Mouse (Mus musculus) limb, embryonic 15.5 days (tissue): ENCODE measurements around the gene Tulp4. TPM values are rescaled to one million over a fixed set of nuclear protein-coding genes. Genes with fewer than 3 reads are reported as not detected.

ENCODE experiments used
- ATAC-seq: fragments of 200-750 bp; cut with Nextera tagmentation; 2 replicates; pipeline ENCODE4 v1.8.0; 2017; ENCODE audit warnings: low read depth, moderate TSS enrichment; ENCODE audit not compliant: insufficient number of reproducible peaks, low FRiP score, low TSS enrichment
- H3K27ac ChIP-seq: fragments of 300-500 bp; sonication (generic); 2 replicates; pipeline ENCODE4 v1.5.1; 2015; ENCODE audit warnings: moderate library complexity, mild to moderate bottlenecking, inconsistent platforms
- H3K27me3 ChIP-seq: fragments of 300-500 bp; sonication (generic); 2 replicates; pipeline ENCODE4 v1.6.1; 2015; ENCODE audit warnings: inconsistent platforms
- H3K36me3 ChIP-seq: fragments of 300-500 bp; sonication (generic); 2 replicates; pipeline ENCODE4 v1.6.1; 2015; ENCODE audit warnings: inconsistent platforms
- H3K4me1 ChIP-seq: fragments of 300-500 bp; sonication (generic); 2 replicates; pipeline ENCODE4 v1.6.1; 2015; ENCODE audit warnings: inconsistent platforms
- H3K4me2 ChIP-seq: fragments of 300-500 bp; sonication (generic); 2 replicates; pipeline ENCODE4 v1.6.1; 2015; ENCODE audit warnings: mild to moderate bottlenecking, inconsistent platforms
- H3K4me3 ChIP-seq: fragments of 300-500 bp; sonication (generic); 2 replicates; pipeline ENCODE4 v1.5.1; 2015; ENCODE audit warnings: mild to moderate bottlenecking, inconsistent platforms
- H3K9ac ChIP-seq: fragments of 300-500 bp; sonication (generic); 2 replicates; pipeline ENCODE4 v1.6.1; 2015; ENCODE audit warnings: inconsistent platforms
- H3K9me3 ChIP-seq: fragments of 300-500 bp; sonication (generic); 2 replicates; pipeline ENCODE4 v1.6.1; 2016; ENCODE audit warnings: inconsistent platforms
- WGBS: fragments of 180-500 bp; shearing (Covaris S2); methylation state at CpG from one replicate; pipeline ENCODE4 v1.1.7; 2015; 5-methylcytosine and 5-hydroxymethylcytosine counted together
- polyA plus RNA-seq: library from polyadenylated mRNA; unstranded; fragments of >200 nt; fragmentation: Nextera tagmentation; extraction: Ambion mirVana; gene quantifications from 2 replicates; pipeline ENCODE4 v1.2.1, GENCODE M21; 2015

Tulp4 gene
- 81.4 and 84.0 TPM in 2 replicates for polyA plus RNA-seq

DNA sequence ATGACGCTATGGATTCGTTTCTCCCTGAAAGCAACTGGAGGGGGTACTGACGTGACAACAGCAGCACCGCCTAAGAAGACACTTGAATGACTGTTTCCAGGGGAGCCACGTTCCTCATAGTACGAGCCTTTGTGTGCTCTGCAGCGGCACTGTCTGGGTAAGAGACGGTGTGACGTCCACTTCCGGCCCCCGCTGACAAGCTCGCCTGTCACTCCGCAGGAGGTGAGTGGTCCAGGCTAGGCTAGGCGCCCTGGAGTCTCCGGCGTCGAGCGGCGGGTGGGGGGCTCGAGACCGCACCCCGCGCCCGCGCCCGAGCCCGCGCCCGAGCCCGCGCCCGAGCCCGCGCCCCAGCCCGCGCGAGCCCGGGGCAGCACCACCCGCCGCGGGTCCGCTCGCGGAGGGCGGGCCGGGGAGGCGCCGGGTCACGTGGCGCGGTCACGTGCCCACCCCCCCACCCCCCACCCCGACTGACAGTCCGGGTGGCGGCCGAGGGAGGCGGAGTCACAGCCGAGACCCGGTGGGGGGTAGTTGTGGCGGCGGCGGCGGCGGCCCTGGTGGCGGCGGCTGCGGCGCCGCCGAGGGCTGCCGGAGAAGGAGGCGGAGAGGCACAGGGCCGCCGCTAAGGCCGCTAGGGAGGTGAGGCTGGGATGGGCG lies at the start of gene Tulp4:
Tulp4 (plus strand) TSS at position 77 of the 654 bp plus-strand sequence.
- peak within 1 kb of the TSS; percentile 94 for H3K9ac ChIP-seq

DNA sequence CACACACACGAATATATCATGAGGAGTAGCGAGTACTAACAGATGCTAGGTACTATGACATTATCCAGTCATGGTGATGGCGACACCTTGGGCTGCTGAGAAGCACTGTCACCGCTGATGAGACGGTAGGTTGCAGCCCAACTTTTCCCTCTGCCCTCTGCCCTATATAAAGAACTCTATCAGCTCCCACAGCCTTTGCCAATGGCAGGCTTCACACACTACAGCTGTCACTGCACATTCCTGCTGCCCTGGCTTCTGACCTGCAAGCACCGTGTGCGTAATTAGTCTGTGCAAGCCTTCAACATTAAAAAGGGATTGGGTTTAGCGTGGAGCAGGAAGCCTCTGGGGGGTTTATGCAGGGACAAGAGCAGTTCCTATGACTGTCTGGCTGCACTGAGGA lies 43.4 kb upstream of the Tulp4 start:
- H3K36me3 ChIP-seq, result peaks cover 53% of the 10 kb centered on the region
- H3K27me3 ChIP-seq, result no peaks in the 10 kb centered on the region
- no peak overlapping the region for H3K4me2 ChIP-seq
- H3K4me3 ChIP-seq, result no peak overlapping the region
- H3K27ac ChIP-seq, result no peak overlapping the region
- 74% methylated on average over 8 of the region's 8 CpGs for WGBS
- H3K9me3 ChIP-seq, result no peaks in the 10 kb centered on the region
- no peak for ATAC-seq
- no peak overlapping the region for H3K9ac ChIP-seq
- no peaks in the 10 kb centered on the region for H3K4me1 ChIP-seq

More for the DNA sequence above, at the start of gene Tulp4:
- Histone ChIP-seq H3K27ac (peak within 1 kb of the TSS; percentile 95), H3K4me2 (peak within 1 kb of the TSS; percentile 67), H3K9me3 (no peaks in the 10 kb centered on the region), H3K36me3 (0 out of 2 replicates have a peak, but pooled peaks cover 9% of the 10 kb centered on the region), H3K27me3 (no peaks in the 10 kb centered on the region), H3K4me1 (peaks cover 18% of the 10 kb centered on the region), H3K4me3 (peak within 1 kb of the TSS; percentile 91)
- ATAC-seq, result peak; percentile 93
- under 1% methylated on average over 50 of the region's 76 CpGs for WGBS

DNA sequence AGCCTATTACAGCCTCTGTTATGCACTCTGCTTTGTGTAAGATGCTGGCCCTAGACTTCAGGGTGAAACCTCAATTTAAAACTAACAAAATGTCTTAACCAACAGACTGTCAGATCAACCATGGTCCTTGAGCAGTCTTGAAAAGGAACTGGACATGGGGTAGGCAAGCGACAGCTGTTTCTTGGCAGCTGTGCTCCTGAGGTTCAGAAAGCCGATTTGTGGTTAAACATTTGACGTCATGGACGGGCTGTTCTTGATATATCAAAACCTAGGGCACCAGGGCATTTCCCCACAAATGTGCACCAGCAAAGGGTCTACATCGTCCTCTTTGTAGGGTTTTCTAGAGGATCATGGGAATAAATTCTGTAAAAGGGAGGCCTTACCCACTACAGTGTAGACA lies 42.7 kb upstream of the Tulp4 start:
- WGBS, result 90% methylated on average over 5 of the region's 5 CpGs
- H3K4me2 ChIP-seq, result no peak overlapping the region
- no peaks in the 10 kb centered on the region for H3K4me1 ChIP-seq
- H3K4me3 ChIP-seq, result no peak overlapping the region
- no peak for ATAC-seq
- H3K9ac ChIP-seq, result no peak overlapping the region
- H3K36me3 ChIP-seq, result peaks cover 49% of the 10 kb centered on the region
- H3K27ac ChIP-seq, result no peak overlapping the region
- no peaks in the 10 kb centered on the region for H3K27me3 ChIP-seq
- no peaks in the 10 kb centered on the region for H3K9me3 ChIP-seq

DNA sequence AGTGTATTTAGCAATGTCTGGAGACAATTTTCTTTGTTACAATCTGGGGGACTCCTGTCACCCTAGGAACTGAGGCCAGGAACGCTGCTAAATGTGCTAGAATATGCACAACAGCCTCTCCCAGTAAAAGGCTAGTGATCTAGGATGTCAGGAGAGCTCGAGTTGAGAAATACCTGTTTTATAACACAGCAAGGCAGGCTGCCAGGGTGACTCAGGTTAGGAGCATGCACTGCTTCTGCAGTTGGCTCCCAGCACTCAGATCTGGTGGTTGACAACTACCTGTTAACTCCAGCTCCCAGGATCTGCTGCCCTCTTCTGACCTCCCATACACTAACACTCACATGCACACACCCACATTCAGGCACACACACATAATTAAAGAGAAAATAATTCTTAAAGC lies 40.2 kb upstream of the Tulp4 start:
- WGBS, result 70% methylated on average over 2 of the region's 2 CpGs
- H3K36me3 ChIP-seq, result peaks cover 54% of the 10 kb centered on the region
- ATAC-seq, result no peak

DNA sequence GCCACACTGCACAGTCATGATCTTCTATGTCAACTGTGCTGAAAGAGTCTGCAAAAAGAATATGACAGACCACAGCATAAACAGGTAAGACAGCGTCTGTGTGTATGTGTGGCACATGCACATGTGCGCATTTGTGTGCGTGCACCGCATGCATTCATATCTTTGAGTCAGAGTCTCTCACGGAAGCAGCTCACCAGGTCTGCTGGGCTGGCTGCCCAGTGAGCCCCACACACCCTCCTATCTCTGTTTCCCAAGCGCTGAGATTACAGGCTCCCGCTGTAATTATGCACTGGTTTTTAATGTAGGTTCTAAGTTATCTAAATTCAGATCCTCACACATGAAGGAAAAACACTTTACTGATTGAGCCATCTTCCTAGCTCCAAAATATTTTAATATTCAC lies 38.6 kb upstream of the Tulp4 start:
- H3K27ac ChIP-seq, result no peak overlapping the region
- no peaks in the 10 kb centered on the region for H3K27me3 ChIP-seq
- H3K4me1 ChIP-seq, result no peaks in the 10 kb centered on the region
- no peaks in the 10 kb centered on the region for H3K9me3 ChIP-seq
- no peak overlapping the region for H3K4me3 ChIP-seq
- no peak overlapping the region for H3K9ac ChIP-seq
- 92% methylated on average over 7 of the region's 7 CpGs for WGBS
- H3K4me2 ChIP-seq, result no peak overlapping the region
- ATAC-seq, result no peak
- peaks cover 59% of the 10 kb centered on the region for H3K36me3 ChIP-seq

More for the DNA sequence above, 40.2 kb upstream of the Tulp4 start:
- Histone ChIP-seq H3K4me1 (no peaks in the 10 kb centered on the region), H3K4me2 (no peak overlapping the region), H3K27me3 (no peaks in the 10 kb centered on the region), H3K9ac (no peak overlapping the region), H3K9me3 (no peaks in the 10 kb centered on the region), H3K4me3 (no peak overlapping the region), H3K27ac (no peak overlapping the region)

DNA sequence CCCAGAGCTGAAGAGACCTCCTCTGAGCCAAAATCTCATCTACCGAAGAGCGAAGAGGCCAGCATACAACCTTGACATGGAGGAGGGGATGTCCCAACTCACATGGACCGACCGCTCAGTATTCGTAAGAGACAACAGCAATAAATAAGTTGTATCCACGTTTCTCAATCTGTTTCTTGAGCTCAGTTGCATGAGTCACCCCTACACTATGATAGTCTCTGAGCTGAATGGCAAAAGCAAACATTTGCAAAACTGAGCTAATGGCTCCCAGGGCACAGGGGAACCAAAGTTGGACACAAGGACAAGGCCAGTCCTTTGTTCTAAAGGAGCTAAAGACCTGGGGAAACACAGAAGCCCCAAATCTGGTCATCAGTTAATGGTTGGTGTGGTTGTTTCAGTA lies 36.4 kb upstream of the Tulp4 start:
- ATAC-seq, result no peak

DNA sequence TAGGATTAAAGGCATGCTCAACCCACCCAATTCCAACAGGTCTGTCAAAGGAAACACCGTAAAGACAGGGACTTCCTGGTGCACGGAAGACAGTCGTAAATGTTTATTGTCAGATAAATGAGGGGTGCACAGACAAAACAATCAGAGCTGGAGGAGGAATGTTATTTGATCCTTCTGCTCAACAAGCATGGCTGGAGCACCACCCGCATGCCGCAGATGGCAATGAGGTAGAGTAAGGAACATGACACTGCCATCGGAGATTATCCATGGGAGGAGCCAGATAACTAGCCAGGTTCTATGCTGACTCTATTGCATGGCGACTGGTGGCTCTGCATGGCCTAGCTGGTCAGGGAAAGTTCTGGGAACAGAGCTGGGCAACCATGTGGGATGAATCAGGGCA lies 32.8 kb upstream of the Tulp4 start:
- H3K4me1 ChIP-seq, result 0 out of 2 replicates have a peak, but pooled peaks cover 2% of the 10 kb centered on the region
- ATAC-seq, result no peak
- no peak overlapping the region for H3K27ac ChIP-seq
- no peak overlapping the region for H3K9ac ChIP-seq
- H3K4me3 ChIP-seq, result no peak overlapping the region
- peaks cover 32% of the 10 kb centered on the region for H3K36me3 ChIP-seq
- no peaks in the 10 kb centered on the region for H3K9me3 ChIP-seq
- WGBS, result 30% methylated on average over 7 of the region's 7 CpGs
- H3K27me3 ChIP-seq, result no peaks in the 10 kb centered on the region
- H3K4me2 ChIP-seq, result no peak overlapping the region

More for the DNA sequence above, 36.4 kb upstream of the Tulp4 start:
- H3K36me3 ChIP-seq, result peaks cover 58% of the 10 kb centered on the region
- H3K4me1 ChIP-seq, result no peaks in the 10 kb centered on the region
- H3K9ac ChIP-seq, result no peak overlapping the region
- H3K4me2 ChIP-seq, result no peak overlapping the region
- H3K27ac ChIP-seq, result no peak overlapping the region
- no peaks in the 10 kb centered on the region for H3K27me3 ChIP-seq
- no peaks in the 10 kb centered on the region for H3K9me3 ChIP-seq
- WGBS, result 91% methylated on average over 6 of the region's 6 CpGs
- no peak overlapping the region for H3K4me3 ChIP-seq

DNA sequence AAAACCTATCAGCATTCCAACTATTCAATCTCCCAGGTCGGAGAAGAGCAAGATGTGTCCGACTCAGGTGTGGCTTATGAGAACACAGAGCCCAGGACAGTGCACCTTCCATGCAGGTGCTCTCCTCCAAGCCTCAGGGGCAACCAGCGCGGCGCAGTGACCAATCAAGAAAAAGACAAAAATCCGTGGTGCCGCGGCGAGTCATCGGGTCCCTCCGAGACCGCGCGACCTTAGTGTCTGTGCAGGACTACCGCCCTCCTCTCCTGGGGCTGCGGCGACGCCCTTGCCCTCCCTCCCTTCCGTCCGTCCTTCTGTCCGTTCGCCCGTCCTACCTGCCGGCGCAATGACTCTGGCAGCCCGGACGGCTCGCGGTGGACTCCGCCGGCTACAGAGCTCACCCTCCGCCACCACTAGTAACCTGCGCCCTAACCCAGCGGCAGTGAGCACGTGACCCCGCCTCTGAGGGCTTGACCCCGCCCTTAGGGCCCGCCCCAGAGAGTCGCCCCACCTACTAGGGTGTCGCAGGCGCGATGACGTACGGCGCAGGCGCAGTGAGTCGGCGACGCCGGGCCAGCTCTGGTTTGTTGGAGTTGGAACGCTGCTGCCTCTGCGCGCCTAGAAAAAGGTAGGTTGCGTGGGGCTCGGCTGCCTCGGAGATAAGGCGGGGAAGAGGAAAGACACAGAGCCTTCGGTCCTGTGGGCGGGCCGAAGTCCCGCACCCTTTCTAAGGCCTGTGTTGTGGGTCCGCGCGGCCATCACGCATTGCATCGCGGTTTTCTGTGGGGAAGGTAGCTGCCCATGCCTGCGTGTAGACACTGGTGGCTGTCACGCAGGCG lies 26.7 kb upstream of the Tulp4 start, which contains the start of the genes Serac1 and Gtf2h5:
Serac1 (minus strand) TSS at position 455 of the 836 bp plus-strand sequence.
Gtf2h5 (plus strand) TSS at position 500 of the 836 bp plus-strand sequence.
- peak within 1 kb of the TSS; percentile 89 for H3K27ac ChIP-seq
- peak; percentile 97 for ATAC-seq
- H3K27me3 ChIP-seq, result no peaks in the 10 kb centered on the region
- peak within 1 kb of the TSS; percentile 77 for H3K4me2 ChIP-seq
- H3K4me1 ChIP-seq, result peaks cover 17% of the 10 kb centered on the region; the same call in 1 of the 2 replicates
- H3K9ac ChIP-seq, result peak within 1 kb of the TSS; percentile 92
- peak within 1 kb of the TSS; percentile 86 for H3K4me3 ChIP-seq
- H3K9me3 ChIP-seq, result no peaks in the 10 kb centered on the region
- peaks cover 12% of the 10 kb centered on the region for H3K36me3 ChIP-seq
- under 1% methylated on average over 68 of the region's 70 CpGs for WGBS

DNA sequence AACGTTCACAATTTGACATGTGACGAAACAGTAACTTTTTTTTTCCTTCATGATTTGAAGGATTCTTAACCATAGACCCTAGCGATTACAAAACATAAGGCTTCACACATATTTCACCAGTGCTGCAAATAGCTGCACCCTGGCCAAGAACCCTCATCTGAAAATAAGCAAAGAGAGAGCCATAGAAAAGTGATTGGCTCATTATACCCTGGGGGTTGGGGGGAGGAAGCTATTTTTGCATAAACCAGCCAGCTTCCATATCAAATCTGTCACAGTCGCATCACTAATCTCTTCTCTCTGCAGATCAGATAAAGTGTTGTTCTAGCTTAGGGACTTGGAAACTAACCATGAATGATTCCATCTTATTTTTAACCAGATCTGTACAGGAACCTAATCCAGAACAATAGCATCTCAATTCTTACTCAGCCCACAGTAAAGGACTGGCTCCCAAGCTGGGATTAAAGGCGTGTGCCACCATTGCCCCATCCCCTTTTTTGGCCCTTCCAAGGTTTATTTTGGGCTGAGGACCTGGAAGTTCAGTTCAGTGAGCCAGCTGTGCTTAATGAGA lies 22.8 kb upstream of the Tulp4 start:
- no peaks in the 10 kb centered on the region for H3K9me3 ChIP-seq
- no peak overlapping the region for H3K4me3 ChIP-seq
- ATAC-seq, result no peak
- H3K4me1 ChIP-seq, result peaks cover 14% of the 10 kb centered on the region; the same call in 1 of the 2 replicates
- peaks cover 41% of the 10 kb centered on the region for H3K36me3 ChIP-seq
- no peaks in the 10 kb centered on the region for H3K27me3 ChIP-seq
- H3K4me2 ChIP-seq, result no peak overlapping the region
- H3K27ac ChIP-seq, result no peak overlapping the region
- H3K9ac ChIP-seq, result no peak overlapping the region
- 91% methylated on average over 5 of the region's 5 CpGs for WGBS

DNA sequence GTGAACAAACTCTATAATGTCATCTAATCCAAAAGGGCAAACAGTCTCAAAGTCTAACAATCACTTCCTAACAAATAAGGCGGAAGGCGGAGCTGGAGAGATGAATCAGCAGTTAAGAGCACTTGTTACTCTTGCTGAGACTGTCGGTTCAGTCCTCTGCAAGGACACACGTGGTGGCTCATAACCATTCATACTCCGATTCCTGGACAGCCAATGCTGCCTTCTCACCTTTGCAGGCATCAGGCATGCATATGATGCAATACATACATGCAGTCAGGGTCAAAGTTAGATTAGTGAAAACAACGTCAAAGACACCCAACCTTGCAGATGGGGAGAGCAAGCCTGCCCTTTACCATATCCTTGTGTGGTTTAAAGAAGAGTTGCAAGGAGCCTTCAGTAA lies 14.6 kb upstream of the Tulp4 start:
- Histone ChIP-seq H3K4me2 (no peak overlapping the region), H3K4me3 (no peak overlapping the region), H3K9me3 (no peaks in the 10 kb centered on the region), H3K27ac (no peak overlapping the region), H3K4me1 (no peaks in the 10 kb centered on the region), H3K36me3 (peaks cover 21% of the 10 kb centered on the region), H3K27me3 (no peaks in the 10 kb centered on the region), H3K9ac (no peak overlapping the region)
- no peak for ATAC-seq
- WGBS, result 88% methylated on average over 6 of the region's 6 CpGs

DNA sequence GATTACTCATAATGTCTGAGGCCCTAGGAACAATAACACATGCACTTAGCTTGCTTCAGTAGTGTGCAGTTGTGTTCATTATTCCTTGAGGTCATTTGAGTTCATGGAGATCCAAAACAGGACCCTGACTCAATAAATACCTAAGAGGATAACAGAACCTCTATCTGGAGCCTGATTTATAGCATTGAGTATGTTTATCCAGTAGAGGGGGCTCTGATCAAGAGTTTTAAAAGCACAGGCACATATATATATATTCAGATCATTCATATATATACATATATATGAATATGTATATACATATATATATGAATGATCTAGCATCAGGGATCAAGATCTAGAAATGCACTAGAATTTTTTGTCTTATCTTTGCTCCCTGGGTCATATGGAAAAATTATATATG lies 10.7 kb upstream of the Tulp4 start:
- H3K4me1 ChIP-seq, result no peaks in the 10 kb centered on the region

DNA sequence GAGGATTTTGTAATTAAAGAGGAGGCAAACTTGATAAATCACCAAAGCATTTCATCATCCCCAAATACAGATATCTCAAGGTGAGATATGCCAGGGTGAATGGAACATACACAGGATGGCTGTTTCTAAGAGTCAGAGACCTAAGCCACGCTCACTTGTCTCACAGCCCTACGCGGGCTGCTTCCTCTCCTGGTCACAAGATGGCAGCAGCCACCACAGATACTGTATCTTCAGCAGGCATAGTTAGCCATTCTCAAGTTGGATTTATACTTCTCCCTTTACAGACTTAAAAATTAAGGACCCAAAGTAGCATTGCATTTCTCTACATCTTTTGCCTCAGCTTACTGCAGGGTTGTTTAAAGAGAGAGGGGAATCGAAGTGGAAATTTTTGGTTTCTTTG lies 8.4 kb upstream of the Tulp4 start:
- no peak for ATAC-seq
- no peaks in the 10 kb centered on the region for H3K27me3 ChIP-seq

More for the DNA sequence above, 10.7 kb upstream of the Tulp4 start:
- Histone ChIP-seq H3K4me2 (no peak overlapping the region), H3K36me3 (peaks cover 9% of the 10 kb centered on the region; the same call in 1 of the 2 replicates), H3K27me3 (no peaks in the 10 kb centered on the region), H3K4me3 (no peak overlapping the region), H3K9ac (no peak overlapping the region), H3K9me3 (no peaks in the 10 kb centered on the region), H3K27ac (no peak overlapping the region)
- no peak for ATAC-seq

More for the DNA sequence above, 8.4 kb upstream of the Tulp4 start:
- no peaks in the 10 kb centered on the region for H3K36me3 ChIP-seq
- H3K9ac ChIP-seq, result no peak overlapping the region
- H3K4me3 ChIP-seq, result no peak overlapping the region
- WGBS, result 25% methylated on average over 4 of the region's 4 CpGs
- no peaks in the 10 kb centered on the region for H3K9me3 ChIP-seq
- H3K4me1 ChIP-seq, result no peaks in the 10 kb centered on the region
- no peak overlapping the region for H3K4me2 ChIP-seq
- no peak overlapping the region for H3K27ac ChIP-seq
